Comparison of ENCODE assay signal across 13 mouse cellular contexts in genomic region chr1:172631721-172632120, GRCm38 (mm10). TPM values are rescaled to one million over a fixed set of nuclear protein-coding genes. Genes with fewer than 3 reads are reported as not detected.
DNase-seq lines count a peak whose midpoint lies in the region; ATAC-seq and TF ChIP-seq lines count a peak whose summit lies in the region.
"Had no signal": no experiment of that assay in that cellular context is flagged by ENCODE, and none has a peak within 500 bp of the region (broad histone marks: within the 10 kb centered on the region; RNA-seq: fewer than 3 reads in every experiment).

No protein-coding gene starts in this region.

- H3K9me3 ChIP-seq in heart, embryonic 13.5 days = 0 out of 2 replicates have a peak, but pooled peaks cover 1% of the 10 kb centered on the region
- no peaks in the 10 kb centered on the region for H3K9me3 ChIP-seq in lung, embryonic 16.5 days (ENCODE audit: control insufficient read depth, low read length)
- no peaks in the 10 kb centered on the region for H3K9me3 ChIP-seq in embryonic facial prominence, embryonic 10.5 days
- no peaks in the 10 kb centered on the region for H3K9me3 ChIP-seq in neural tube, embryonic 15.5 days (replicated peaks)
- H3K9me3 ChIP-seq: intestine, embryonic 15.5 days; midbrain, embryonic 13.5 days had no signal

- no peak overlapping the region for H3K9ac ChIP-seq in heart, embryonic 13.5 days
- H3K9ac ChIP-seq in lung, embryonic 16.5 days (ENCODE audit: low read length) = no peak overlapping the region
- no peak overlapping the region for H3K9ac ChIP-seq in neural tube, embryonic 15.5 days (replicated peaks)

- no peak for TF ChIP-seq POLR2A in lung, adult 2 months (IDR thresholded peaks at IDR 0.05; ENCODE audit: borderline replicate concordance, extremely low read depth, low read depth, low read length)

- TF ChIP-seq CTCF in lung, adult 2 months (IDR thresholded peaks at IDR 0.05; ENCODE audit: insufficient read depth, low read length) = no peak

- H3K4me1 ChIP-seq in heart, embryonic 13.5 days = peaks cover 24% of the 10 kb centered on the region
- peaks cover 3% of the 10 kb centered on the region for H3K4me1 ChIP-seq in lung, embryonic 16.5 days (replicated peaks; ENCODE audit: control insufficient read depth, insufficient read depth, low read length)
- peaks cover 3% of the 10 kb centered on the region; the same call in 1 of the 2 replicates for H3K4me1 ChIP-seq in lung, adult 2 months (ENCODE audit: control insufficient read depth, insufficient read depth, low read length)
- H3K4me1 ChIP-seq in embryonic facial prominence, embryonic 10.5 days = peaks cover 28% of the 10 kb centered on the region
- peaks cover 17% of the 10 kb centered on the region for H3K4me1 ChIP-seq in neural tube, embryonic 15.5 days

- peak overlapping the region; percentile 80 for H3K4me2 ChIP-seq in heart, embryonic 13.5 days
- H3K4me2 ChIP-seq in lung, embryonic 16.5 days (ENCODE audit: low read depth, low read length) = no peak overlapping the region
- peak overlapping the region; percentile 85; the same call in 1 of the 2 replicates for H3K4me2 ChIP-seq in neural tube, embryonic 15.5 days

- no peak overlapping the region for H3K27ac ChIP-seq in heart, embryonic 13.5 days (replicated peaks)
- H3K27ac ChIP-seq in lung, embryonic 16.5 days (ENCODE audit: low read length) = 0 out of 2 replicates have a peak overlapping the region, but pooled peaks have one; percentile 17
- no peak overlapping the region for H3K27ac ChIP-seq in embryonic facial prominence, embryonic 10.5 days (replicated peaks)
- no peak overlapping the region for H3K27ac ChIP-seq in neural tube, embryonic 15.5 days (replicated peaks)

- 87% methylated on average over 5 of the region's 5 CpGs for WGBS in heart, embryonic 13.5 days
- 88% methylated on average over 5 of the region's 5 CpGs for WGBS in lung, embryonic 16.5 days
- WGBS in lung, adult 2 months = 91% methylated on average over 5 of the region's 5 CpGs
- WGBS in embryonic facial prominence, embryonic 10.5 days = 89% methylated on average over 5 of the region's 5 CpGs
- WGBS in neural tube, embryonic 15.5 days = 86% methylated on average over 5 of the region's 5 CpGs

- no peaks in the 10 kb centered on the region for H3K27me3 ChIP-seq in heart, embryonic 13.5 days (replicated peaks)
- H3K27me3 ChIP-seq in lung, embryonic 16.5 days (ENCODE audit: control insufficient read depth, insufficient read depth, low read depth, low read length) = no peaks in the 10 kb centered on the region
- H3K27me3 ChIP-seq in embryonic facial prominence, embryonic 10.5 days (replicated peaks; ENCODE audit: low read depth, poor library complexity, severe bottlenecking) = no peaks in the 10 kb centered on the region
- H3K27me3 ChIP-seq in neural tube, embryonic 15.5 days (replicated peaks) = no peaks in the 10 kb centered on the region
- H3K27me3 ChIP-seq: intestine, embryonic 15.5 days; midbrain, embryonic 13.5 days had no signal

- H3K4me3 ChIP-seq in heart, embryonic 13.5 days = no peak overlapping the region
- H3K4me3 ChIP-seq in lung, embryonic 16.5 days (ENCODE audit: low read length) = no peak overlapping the region
- H3K4me3 ChIP-seq in lung, adult 2 months (replicated peaks; ENCODE audit: extremely low read depth, low read depth, low read length) = no peak overlapping the region
- H3K4me3 ChIP-seq in embryonic facial prominence, embryonic 10.5 days = no peak overlapping the region
- no peak overlapping the region for H3K4me3 ChIP-seq in neural tube, embryonic 15.5 days (replicated peaks)

- no peak for DNase-seq in heart, adult 11 months
- DNase-seq in lung, adult 2 months = no peak
- peak; percentile 14 for DNase-seq in embryonic facial prominence, embryonic 10.5 days (ENCODE audit: low spot score)
- no peak for DNase-seq in layer of hippocampus, adult 18-20 months (ENCODE audit: low spot score in 2 of 2)

- no peaks in the 10 kb centered on the region for H3K36me3 ChIP-seq in heart, embryonic 13.5 days
- no peaks in the 10 kb centered on the region for H3K36me3 ChIP-seq in lung, embryonic 16.5 days (ENCODE audit: control insufficient read depth, insufficient read depth, low read length)
- no peaks in the 10 kb centered on the region for H3K36me3 ChIP-seq in embryonic facial prominence, embryonic 10.5 days (replicated peaks)
- no peaks in the 10 kb centered on the region for H3K36me3 ChIP-seq in neural tube, embryonic 15.5 days
- H3K36me3 ChIP-seq: G1E; intestine, embryonic 15.5 days; midbrain, embryonic 13.5 days had no signal

- no peak for ATAC-seq in heart, embryonic 13.5 days (ENCODE audit: extremely low read depth, insufficient number of reproducible peaks, low FRiP score, low TSS enrichment)
- no peak for ATAC-seq in lung, embryonic 16.5 days (ENCODE audit: low read depth)
- ATAC-seq in neural tube, embryonic 15.5 days (ENCODE audit: low FRiP score) = no peak

RNA-seq across cellular contexts. Expression of gene Dusp23, which starts 1.0 kb away (rescaled TPM):
- 10.4 and 10.9 TPM in 2 replicates for polyA plus RNA-seq in heart, embryonic 13.5 days (2015; fragmentation: Nextera tagmentation; extraction: Ambion mirVana)
- 13.5 and 13.7 TPM in 2 replicates for polyA plus RNA-seq in lung, embryonic 16.5 days (2015; fragmentation: Nextera tagmentation; extraction: Ambion mirVana)
- 29.6 and 48.0 TPM in 2 replicates for polyA plus RNA-seq in lung, adult 2 months (2012; rRNA removed)
- 9.4 and 9.9 TPM in 2 replicates for polyA plus RNA-seq in embryonic facial prominence, embryonic 10.5 days (2016; fragmentation: Nextera tagmentation; extraction: Ambion mirVana)
- polyA plus RNA-seq in neural tube, embryonic 15.5 days (2015; fragmentation: Nextera tagmentation; extraction: Ambion mirVana) = 15.3 and 15.5 TPM in 2 replicates
- total RNA-seq in layer of hippocampus, adult 18-20 months (2021) = 1 to 10 TPM; 5.9 to 8.5 TPM
- total RNA-seq: G1E had no signal
- polyA plus RNA-seq: G1E had no signal

RNA-seq across cellular contexts. Expression of gene Fcrl6, which starts 29.4 kb away (rescaled TPM):
- not detected in 2 replicates for polyA plus RNA-seq in heart, embryonic 13.5 days (2015; fragmentation: Nextera tagmentation; extraction: Ambion mirVana)
- not detected in 2 replicates for polyA plus RNA-seq in lung, embryonic 16.5 days (2015; fragmentation: Nextera tagmentation; extraction: Ambion mirVana)
- not detected in 2 replicates for polyA plus RNA-seq in lung, adult 2 months (2012; rRNA removed)
- polyA plus RNA-seq in embryonic facial prominence, embryonic 10.5 days (2016; fragmentation: Nextera tagmentation; extraction: Ambion mirVana) = 0.25 TPM in 1 of 2 replicates, not detected in the other
- polyA plus RNA-seq in neural tube, embryonic 15.5 days (2015; fragmentation: Nextera tagmentation; extraction: Ambion mirVana) = 0.22 and 0.27 TPM in 2 replicates
- not detected for total RNA-seq in layer of hippocampus, adult 18-20 months (2021)
- total RNA-seq: common myeloid progenitor, adult 5-6 weeks; G1E; left cerebral cortex, adult 2 months had no signal
- polyA plus RNA-seq: G1E; heart, embryonic 11.5 days; intestine, embryonic 15.5 days; midbrain, embryonic 13.5 days had no signal

RNA-seq across cellular contexts. Expression of gene Slamf8, which starts 41.4 kb away (rescaled TPM):
- not detected in 2 replicates for polyA plus RNA-seq in heart, embryonic 13.5 days (2015; fragmentation: Nextera tagmentation; extraction: Ambion mirVana)
- 0.21 TPM in 1 of 2 replicates, not detected in the other for polyA plus RNA-seq in lung, embryonic 16.5 days (2015; fragmentation: Nextera tagmentation; extraction: Ambion mirVana)
- 2.0 and 2.9 TPM in 2 replicates for polyA plus RNA-seq in lung, adult 2 months (2012; rRNA removed)
- polyA plus RNA-seq in embryonic facial prominence, embryonic 10.5 days (2016; fragmentation: Nextera tagmentation; extraction: Ambion mirVana) = not detected in 2 replicates
- polyA plus RNA-seq in neural tube, embryonic 15.5 days (2015; fragmentation: Nextera tagmentation; extraction: Ambion mirVana) = 0.33 TPM in 1 of 2 replicates, not detected in the other
- total RNA-seq in layer of hippocampus, adult 18-20 months (2021) = not detected
- total RNA-seq: common myeloid progenitor, adult 5-6 weeks; left cerebral cortex, adult 2 months had no signal
- polyA plus RNA-seq: G1E; heart, embryonic 11.5 days; midbrain, embryonic 13.5 days had no signal
